Mouse (Mus musculus): Measurements from ENCODE around the gene Fuk.
"Not testable (repeated sequence)": the region's sequence is repeated elsewhere in the genome, so short reads cannot be mapped to it uniquely, and the experiment has no call there.

The Fuk gene

DNA sequence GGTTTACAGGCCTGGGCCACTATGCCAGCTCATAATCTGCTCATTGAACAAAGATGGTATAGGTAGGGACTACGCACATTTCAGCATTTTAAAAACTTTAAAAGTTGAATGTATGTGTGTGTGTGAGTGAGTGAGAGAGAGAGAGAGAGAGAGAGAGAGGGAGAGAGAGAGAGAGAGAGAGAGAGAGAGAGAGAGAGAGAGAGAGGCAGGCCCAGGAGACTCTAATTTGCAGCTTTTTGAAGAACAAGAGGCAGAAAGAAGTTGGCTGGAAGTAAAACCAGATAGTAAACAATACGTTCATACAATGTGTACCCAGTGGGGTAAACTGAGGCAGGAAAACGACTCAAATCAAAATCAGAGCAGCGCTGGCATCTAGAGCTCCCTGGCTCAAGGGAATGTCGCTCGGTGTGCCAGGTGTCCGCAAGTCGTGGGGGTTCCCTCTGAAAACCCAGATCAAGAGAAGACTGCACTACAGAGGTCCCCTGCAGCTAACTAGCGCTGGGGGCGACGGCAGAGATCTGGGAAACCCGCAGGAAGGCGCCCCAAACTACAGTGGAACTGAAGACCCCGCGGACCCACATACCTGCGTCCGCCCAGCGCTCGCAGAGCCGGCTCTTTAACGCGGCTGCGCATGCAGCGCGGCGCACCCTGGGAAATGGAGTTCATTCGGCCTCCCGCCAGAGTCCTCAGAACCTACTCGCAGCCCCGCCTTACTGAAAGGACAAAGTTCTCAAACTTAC, at the start of gene Fuk:
TSS of gene Fuk (minus strand) at position 650 of the 740 bp plus-strand sequence.
- peak; percentile 60 for DNase-seq (ENCODE audit: low read depth)

DNA sequence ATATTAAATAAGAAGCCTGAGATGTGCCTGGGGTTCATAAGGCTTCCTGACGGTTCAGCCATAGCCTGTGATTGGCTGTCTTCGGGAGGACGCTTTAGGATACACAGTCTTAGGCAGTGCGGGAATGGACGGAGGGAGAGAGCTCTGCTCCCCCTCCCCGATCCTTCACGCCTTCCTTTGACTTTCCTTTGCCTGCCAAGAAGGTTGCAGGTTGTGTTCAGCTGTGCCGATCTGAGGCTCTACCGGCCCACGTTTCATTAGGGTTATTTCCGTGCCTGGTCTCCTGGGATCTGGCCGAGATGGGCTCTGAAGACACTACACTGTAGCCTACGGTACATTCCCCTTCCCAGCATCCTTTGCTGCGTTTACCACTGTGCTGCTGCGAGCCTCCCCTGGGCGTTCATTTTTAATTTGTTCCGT, 47.8 kb upstream of the Fuk start:
- DNase-seq (ENCODE audit: low read depth), result no peak

DNA sequence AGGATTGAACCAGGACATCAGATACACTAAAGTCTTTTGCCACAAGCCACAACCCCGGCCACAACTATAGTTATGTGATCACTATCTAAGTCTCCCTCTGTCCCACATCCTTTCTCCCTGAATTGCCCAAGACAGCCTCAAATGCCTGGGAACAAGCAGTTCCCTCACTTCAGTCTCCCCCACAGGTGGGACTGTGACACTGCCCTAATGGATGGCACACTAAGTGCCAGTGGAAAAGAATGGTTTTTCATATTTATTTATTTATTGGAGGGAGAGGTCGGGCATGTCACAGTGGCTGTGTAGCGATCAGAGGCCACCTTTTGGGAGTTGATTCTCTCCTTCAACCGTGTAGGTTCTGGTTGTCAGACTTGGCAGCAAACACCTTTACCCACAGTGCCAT, 43.4 kb upstream of the Fuk start:
- DNase-seq (ENCODE audit: low read depth), result no peak

GRCm38 (mm10) chr8:110944276-110944876, 42.1 kb upstream of the Fuk start:
- DNase-seq (ENCODE audit: low read depth), result no peak

DNA sequence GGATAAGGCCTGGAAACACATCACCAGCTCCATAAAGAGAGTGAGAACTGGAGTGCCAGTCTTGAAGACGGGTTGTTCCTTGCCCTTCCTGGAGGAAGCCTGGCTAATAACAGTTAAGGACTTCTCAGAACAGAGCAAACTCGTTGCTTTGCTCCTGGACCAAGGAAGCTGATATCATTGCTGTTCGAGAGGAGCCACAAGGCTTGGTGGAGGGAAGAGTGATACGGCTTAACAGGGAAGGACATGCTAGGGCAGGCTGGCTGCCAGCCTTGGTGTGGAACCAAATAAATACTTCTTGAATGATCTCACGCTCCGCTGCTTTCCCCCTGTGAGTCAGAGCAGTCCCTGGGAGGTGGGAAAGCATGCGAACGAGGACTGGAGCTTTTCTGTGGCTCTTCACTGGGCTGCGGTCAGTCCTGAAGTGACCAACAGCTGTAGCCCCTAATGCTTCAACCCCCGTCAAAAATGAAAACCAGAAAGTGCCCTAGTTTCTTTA, 39.2 kb upstream of the Fuk start:
- DNase-seq (ENCODE audit: low read depth), result no peak

DNA sequence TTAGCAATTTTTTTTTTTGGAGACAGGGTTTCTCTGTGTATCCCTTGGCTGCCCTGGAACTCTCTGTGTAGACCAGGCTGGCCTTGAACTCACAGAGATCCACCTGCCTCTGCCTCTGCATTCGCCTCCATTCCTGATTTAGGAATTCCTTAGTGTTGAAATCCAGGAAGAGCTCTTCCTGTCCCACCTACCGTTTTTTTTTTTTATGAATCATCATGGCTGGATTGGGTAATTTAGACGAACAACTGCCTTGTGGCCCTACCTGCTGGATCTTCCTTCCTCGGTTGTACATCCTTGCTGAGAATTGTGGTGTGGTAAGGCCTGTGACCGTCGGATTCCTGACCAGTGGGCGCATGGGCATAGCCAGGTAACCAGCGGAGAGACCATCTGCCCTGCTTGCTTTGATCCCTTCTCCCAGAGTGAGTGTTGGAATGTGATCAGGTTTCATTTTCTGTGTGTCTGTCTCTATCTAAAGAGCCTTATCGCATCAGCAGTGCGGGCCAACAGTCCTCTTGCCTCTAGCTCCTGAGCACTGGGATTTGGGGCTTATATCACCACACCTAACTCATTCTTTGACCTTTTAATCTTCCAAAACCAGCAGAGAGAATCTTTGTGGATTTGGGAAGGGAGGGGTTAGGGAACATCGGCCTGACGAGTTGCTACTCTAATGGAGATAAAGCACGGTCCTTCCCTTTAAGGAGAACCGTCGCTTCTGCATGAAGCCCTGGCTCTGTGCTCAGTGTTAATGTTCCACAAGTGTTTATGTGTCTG, 38.6 kb upstream of the Fuk start:
- no peak for DNase-seq (ENCODE audit: low read depth)

DNA sequence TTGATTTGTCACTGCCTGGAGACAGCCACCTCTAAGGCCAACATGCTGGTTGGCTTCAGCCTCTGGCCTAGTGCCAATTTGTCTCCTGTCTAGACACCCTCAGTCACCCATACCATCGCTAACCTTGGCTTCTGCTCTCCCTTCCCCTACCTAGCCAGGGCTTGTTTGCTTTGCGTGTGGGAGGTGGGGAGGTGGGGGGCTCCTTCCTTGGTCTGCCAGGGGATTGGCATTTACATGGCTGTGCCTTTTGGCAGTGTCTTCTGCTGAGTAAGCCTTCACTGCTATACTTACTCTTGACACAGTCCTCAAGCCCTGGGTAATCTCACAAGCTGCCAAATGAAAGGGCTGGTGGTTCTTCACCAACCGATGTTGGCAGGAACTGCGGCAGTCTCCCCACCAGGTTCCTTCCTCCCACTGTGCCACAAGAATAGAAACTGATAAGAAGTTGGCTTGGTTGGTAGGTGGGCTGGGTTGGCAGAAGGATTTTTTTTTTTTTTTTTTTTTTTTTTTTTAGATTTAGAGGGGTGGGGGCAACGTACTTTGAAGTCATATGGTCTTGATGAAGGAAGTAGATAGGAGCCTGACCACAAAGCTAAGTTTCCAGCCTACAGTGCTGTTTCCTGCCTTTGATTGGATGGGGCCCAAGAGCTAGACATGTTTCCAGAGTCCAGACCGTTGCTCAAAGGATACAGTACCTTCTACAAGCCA, 36.7 kb upstream of the Fuk start:
- DNase-seq (ENCODE audit: low read depth), result no peak

DNA sequence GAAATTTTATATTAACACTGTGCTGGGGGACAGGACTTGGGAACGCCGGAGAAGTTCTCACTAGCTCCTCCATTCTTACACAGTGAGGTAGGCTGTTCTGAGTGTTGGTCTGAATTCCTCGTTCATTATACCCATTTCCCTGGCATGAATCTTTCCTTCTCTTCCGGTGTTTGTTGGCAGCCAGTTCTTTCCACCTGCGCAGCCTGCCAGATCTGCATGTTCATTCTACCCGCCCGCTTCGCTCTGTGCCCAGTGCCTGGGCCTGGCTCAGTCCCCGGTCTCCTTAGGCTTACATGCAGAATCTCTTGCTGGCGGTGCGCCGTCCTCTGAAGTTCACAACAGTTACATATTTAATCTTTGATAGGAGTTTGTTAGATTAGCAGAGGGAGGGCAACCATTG, 33.9 kb upstream of the Fuk start:
- DNase-seq (ENCODE audit: low read depth), result no peak

GRCm38 (mm10) chr8:110933272-110933671, 31.0 kb upstream of the Fuk start:
- DNase-seq (ENCODE audit: low read depth), result no peak

DNA sequence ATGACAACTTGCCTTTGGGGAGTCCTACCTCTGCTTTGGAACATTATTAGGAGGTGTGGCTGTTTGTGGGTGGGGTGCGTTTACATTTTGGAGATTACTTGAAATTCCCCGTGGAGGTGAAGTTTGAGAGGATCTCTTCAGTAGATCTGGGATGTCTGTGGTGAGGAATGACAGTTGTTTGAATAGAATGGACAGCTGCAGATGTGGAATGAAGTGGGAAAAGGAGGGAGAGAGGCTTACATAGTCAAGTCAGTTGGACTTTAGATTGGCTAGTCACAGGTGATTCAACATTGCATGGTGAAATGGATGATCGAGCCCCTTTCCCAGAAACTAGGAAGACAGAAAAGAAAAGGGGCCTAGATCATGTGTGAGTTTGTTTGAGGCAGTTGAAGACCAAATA, 30.2 kb upstream of the Fuk start:
- DNase-seq (ENCODE audit: low read depth), result no peak

DNA sequence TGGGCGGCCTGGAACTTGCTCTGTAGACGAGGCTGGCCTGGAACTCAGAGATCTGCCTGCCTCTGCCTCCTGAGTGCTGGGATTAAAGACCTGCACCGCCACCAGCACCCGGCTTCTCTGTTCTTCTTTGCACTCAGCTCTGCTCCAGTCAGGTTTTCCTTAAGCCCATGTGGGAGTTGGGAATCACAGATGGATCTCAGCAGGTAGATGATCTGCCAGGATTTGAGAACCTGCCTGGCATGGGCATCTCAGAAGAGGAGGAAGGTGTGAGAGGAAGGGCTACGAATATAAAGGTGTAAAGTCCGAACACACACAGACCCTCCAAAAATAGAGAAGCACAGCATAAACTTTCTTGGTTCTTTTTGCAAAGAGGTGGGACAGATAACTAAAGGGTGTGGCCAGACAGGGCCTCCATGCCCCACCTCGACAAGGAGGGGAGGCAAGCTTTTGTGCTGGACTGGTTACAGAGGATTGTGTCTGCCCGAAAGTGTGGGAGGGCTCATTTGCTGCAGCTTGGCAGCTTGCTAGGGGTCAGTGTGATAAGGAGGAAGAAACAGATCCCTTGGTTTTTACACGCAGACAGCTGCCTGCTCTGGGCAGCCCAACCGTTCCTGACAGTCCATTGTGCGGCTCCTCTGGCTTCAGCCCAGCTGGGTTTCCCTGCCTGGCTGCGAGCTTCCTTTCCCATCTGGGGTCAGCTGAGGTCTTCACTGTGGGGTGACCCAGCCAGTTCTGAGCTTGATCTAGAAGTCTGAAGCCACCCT, 29.1 kb upstream of the Fuk start:
- no peak for DNase-seq (ENCODE audit: low read depth)

DNA sequence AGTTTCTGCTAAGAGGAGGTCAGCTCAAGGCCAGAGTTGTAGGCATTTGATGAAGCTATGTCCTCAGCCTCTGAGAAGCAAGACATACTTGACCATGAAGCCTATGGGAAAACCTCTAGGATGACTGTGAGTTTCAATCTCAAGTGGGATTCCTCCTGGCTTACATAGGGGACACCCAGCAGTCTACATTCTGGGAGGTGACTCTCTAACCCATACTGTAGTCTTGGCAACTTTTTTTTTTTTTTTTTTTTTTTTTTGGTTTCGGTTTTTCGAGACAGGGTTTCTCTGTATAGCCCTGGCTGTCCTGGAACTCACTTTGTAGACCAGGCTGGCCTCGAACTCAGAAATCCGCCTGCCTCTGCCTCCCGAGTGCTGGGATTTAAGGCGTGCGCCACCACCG, 27.4 kb upstream of the Fuk start:
- DNase-seq (ENCODE audit: low read depth), result not testable (repeated sequence)

DNA sequence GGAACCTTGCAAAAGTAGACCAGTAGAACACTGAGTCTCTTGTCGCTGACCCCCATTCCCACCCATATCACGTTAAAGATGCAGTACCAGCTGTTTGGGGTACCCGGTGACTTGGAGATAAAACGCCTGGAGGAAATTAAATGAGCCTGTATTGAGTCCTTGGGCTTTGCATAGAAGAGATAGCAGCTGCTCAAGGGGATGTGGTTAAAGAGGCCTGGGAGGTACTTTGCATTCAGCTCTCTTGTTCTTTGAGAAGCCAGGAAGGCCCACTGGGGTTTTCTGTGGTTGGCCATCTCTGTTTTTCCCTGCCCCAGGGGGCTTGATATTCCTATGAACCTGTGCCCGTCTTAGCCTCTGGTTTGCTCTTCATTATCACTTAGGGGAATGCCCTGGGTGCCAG, 26.8 kb upstream of the Fuk start:
- DNase-seq (ENCODE audit: low read depth), result peak; percentile 66

GRCm38 (mm10) chr8:110928435-110928834, 26.1 kb upstream of the Fuk start:
- DNase-seq (ENCODE audit: low read depth), result no peak

DNA sequence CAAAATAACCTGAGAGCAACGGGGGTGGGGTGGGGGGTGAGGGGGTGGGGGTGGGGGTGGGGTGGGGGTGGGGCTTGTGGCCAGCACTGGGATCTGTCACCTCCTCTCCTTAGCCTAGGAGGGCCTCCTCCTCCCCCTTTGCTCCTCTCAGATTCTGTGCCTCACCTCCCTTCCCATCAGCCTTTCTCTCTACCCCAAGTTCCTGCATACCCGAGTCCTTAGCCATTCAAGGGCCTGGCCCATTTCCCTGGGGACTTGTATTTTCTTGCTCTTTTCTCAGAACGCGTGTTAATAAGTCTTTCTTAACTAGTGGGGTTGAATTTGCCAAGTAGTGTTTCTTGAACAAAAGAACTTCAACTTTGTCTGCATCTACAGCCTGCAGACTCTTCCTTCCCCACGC, 24.4 kb upstream of the Fuk start:
- DNase-seq (ENCODE audit: low read depth), result no peak

GRCm38 (mm10) chr8:110925691-110926140, 23.4 kb upstream of the Fuk start:
- no peak for DNase-seq (ENCODE audit: low read depth)

DNA sequence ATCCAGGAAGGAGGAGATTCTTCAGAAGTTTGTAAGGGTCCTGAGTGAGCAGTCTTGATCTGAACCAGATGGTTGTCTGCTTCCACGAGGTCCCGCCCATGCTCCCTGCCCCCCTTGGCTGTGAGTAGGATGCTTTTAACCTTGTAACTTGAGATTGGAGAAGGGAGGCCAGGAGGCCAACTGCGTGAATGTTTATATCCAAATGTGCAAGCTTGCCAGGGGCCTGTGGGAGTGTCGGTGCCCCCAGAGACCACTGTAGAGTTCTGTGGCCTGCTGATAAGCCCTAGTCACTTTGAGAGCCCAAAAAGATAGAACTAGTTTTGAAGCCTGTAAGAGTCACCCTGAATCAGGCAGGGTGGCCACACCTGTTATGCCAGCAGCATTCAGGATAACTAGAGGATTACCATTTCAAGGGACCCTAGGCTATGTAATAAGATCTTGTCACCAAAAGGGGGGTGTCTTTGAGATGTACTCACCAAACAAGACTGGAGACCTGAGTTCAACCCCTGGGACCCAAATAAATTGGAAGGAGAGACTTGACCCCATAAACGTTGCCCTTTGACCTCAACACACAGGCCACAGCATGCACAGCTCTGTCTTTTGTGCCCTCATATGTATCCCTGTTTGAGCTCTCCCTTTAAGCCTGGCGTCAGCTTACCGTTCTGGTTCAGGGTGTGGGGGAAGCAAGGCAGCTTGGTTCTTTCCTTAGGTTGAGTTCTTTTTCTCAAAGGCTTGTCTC, 19.4 kb upstream of the Fuk start:
- DNase-seq (ENCODE audit: low read depth), result peak; percentile 39

- DNase-seq (ENCODE audit: low read depth), result no peak
Measured at GRCm38 (mm10) chr8:110920773-110921277, 18.5 kb upstream of the Fuk start.

- DNase-seq (ENCODE audit: low read depth), result no peak
Measured at GRCm38 (mm10) chr8:110920032-110920772, 17.9 kb upstream of the Fuk start.
